Mouse (Mus musculus): ENCODE data around the gene H2-M10.1.
"Not testable (repeated sequence)": the region's sequence is repeated elsewhere in the genome, so short reads cannot be mapped to it uniquely, and the experiment has no call there.

The H2-M10.1 gene

DNA sequence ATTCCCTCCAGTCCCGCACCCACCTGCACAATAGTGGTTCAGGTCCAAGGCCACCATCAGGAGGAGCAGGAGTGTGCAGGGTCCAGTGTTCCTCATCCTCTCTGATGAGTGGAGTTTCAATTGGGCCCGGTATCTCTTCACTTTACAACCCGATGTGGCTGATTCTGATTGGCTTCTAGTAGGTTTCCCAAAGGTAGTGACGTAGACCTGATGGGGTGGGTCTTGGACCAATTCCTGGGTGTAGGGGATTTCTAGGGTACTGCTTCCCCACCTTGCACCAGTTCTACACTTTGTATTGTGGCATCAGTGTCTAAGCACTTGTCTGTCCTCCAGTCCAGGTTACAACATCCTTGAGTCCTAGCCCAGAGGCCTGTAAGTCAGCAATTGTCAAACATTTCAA is at the start of gene H2-M10.1:
Gene H2-M10.1, minus strand, starts transcription at position 101 of the 400 bp plus-strand sequence.
- no peak for DNase-seq

DNA sequence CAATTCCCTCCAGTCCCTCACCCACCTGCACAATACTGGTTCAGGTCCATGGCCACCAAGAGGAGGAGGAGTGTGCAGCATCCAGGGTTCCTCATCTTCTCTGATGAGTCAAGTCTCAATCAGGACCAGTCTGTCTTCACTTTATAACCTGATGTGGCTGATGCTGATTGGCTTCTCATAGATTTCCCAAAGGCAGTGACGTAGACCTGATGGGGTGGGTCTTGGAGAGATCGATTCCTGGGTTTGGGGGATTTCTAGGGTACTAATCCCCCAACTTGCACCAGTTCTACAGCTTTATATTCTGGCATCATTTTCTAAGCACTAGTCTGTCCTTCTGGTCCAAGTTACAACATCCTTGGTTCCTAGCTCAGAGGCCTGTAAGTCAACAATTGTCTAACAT is 42.4 kb upstream of the H2-M10.1 start, which contains the start of gene H2-M10.3:
Gene H2-M10.3, minus strand, starts transcription at position 101 of the 400 bp plus-strand sequence.
- DNase-seq = not testable (repeated sequence)

DNA sequence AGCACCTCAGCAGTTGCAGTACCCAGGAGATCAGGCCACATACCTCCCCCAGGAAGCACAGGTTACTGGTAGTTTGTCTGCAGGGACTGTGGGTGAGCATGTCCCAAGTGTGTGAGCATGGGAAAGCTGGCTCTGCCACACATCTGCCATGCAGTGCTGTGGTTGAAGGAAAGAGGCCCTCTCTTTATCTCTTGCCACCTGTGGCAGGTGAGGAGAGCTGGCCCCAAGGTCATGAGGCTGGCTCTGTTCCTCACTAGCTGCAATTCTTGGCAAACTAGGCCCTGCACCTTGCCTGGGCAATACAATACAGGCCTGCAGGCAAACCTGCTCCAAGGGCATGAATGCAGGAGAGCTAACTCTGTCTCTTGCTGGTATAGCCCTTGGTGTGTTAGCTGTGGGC is 36.4 kb upstream of the H2-M10.1 start:
- DNase-seq = not testable (repeated sequence)

DNA sequence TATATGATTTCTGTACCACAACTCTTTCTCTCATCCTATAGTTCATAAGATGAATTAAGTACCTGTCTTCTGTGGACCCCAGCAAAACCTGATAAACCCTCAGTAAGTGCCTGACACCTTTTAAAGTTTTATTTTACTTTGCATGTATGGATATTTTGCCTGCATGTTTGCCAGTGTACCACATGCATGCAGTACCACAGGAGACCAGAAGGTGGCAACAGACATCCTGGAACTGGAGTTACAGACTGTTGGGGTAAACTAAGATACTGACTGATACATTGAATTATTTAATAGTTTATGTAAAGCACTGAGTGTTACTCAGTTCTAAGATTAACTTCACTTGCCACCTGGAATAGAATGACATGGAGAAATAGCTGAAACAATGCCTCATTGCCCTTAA is 31.6 kb upstream of the H2-M10.1 start:
- not testable (repeated sequence) for DNase-seq

DNA sequence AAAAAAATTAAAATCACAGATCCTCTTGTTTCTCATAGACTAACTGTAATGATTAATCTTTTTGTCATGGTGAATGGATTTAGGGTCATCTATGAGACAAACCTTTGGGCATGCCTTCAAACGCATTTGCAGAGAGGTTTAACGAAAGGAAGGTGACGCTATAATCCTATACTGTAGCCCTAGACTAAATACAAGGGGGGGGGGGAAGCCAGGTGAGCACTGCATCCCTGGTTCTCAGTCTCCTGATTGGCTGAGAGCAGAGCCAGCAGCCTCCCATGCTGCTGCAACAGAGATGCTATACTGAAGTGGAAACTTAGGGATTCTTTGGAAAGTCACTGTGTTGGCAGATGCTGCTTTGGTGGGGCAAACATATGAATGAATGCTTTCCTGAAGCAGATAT is 29.8 kb upstream of the H2-M10.1 start:
- DNase-seq = no peak

DNA sequence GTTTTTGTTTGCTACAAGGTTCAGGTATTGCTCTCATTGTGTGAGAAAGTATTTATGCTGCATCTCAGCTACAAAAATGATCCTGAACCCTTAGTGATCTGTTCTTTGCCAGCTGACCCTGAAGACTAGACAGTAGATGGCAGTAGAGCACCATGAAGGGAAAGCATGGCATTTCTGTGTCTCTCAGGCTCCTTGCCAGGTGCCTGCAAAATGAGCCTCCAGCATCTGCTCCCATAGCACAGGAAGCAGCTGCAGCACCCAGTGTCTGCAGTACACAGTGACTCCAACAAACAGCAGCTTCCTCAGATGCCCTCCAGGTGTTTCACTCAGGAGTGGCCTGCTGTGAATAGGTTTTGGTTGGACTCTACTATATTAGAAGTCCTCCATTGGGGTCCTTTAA is 29.4 kb upstream of the H2-M10.1 start:
- peak; percentile 40 for DNase-seq

DNA sequence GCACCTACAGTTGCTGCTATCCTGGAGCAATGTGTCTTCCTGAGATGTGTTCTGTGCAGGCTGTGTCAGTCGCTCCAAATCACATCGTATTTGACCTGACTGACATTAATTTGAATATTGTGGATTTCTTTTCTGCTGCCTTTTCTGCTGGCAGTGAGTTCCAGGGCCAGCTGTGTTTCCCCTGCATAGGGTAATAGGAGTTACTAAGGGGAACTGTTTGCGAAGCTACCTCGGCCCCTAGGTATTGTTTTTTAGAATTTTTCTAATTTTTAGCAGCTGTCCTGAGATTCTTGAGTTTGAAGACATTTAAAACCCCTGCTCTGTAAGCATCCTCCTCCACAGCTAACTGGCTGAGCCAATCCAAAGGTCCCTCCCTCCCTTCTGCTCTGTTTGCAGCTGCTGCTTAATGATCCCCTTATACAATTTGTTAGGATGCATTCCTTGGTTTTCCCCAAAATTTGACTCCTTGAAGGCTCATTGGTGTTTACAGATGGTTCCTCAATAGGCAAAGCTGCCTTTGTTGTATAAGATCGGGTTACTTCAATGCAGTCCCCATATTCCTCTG is 10.2 kb downstream of the H2-M10.1 start:
- DNase-seq = no peak

DNA sequence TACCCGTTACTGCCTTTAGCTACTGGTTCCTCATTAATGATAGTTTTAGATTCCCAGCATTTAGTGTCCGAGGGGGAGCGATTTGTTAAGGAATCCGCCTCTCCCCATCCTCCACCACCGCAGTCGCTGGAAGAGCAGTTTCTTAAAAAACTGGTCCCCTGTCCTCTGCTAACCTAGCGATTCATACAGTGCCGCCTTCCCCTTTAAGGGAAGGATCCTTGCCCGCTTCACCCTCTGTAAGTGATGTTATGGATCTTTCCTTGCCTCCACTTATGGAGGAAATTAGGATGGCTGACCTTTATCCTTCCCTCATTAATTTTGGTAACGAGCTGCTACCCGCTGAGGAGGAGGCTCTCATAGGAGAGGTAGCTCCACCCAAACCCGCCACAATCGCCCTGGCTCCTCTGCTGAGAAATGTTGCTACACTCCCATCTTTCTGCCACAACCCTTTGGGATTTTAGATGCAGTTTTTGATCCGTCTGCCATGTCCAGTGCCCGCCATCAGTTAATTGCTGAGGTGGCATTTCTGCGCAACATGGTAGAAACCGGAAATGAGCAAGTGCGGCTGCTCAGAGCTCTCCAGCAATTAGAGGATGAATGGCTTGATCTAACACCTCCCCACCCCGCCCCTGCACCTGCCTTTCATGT is 10.8 kb downstream of the H2-M10.1 start:
- peak; percentile 41 for DNase-seq

DNA sequence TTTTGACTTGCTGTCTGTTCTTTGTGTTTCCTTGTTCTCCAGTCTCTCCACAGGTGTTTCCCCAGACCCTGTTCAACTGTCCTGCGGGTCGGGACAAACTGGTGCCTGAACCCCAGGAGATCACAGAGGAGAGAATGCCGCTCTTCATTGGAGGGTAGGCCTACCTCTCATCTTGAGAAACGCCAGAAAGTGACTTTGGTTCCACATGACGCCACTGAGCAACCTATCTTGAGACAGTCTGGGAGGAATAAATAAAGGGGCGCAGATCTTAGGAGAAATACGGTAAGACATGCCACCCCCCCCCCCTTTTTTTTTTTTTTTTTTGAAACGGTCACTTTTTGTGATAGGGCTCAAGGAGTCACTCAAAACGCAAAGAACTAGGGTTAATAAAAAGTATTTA is 11.4 kb downstream of the H2-M10.1 start:
- no peak for DNase-seq

DNA sequence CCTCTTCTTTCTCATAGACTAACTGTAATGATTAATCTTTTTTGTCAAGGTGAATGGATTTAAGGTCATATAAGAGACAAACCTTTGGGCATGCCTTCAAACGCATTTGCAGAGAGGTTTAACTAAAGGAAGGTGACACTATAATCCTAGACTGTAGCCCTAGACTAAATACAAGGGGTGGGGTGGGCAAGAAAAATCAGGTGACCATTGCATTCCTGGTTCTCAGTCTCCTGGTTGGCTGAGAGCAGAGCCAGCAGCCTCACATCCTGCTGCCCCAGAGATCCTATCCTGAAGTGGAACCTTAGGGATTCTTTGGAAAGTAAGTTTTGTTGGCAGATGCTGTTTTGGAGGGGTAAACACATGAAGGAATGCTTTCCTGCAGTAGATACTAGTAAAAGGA is 16.7 kb downstream of the H2-M10.1 start:
- no peak for DNase-seq

DNA sequence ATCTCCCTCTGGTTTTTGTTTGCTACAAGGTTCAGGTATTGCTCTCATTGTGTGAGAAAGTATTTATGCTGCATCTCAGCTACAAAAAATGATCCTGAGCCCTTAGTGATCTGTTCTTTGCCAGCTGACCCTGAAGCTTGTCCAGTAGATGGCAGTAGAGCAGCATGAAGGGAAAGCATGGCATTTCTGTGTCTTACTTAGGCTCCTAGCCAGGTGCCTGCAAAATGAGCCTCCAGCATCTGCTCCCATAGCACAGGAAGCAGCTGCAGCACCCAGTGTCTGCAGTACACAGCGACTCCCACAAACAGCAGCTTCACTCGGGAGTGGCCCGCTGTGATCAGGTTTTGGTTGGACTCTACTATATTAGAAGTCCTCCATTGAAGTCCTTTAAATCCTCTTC is 17.1 kb downstream of the H2-M10.1 start:
- DNase-seq = peak; percentile 52

DNA sequence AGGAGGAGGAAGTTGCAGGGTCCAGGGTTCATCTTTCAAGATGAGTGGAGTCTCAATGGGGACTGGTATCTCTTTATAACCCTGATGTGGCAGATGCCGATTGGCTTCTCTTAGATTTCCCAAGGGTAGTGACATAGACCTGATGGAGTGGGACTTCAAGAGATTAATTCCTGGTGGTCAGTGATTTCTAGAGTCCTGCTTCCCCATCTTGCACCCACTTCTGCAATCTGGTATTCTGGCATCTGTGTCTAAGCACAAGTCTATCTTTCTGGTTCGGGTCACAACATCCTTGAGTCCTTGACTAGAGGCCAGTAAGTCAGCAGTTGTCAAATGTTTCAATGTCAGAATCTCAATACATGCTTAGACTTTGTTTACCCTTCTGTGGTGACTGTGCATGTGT is 39.6 kb downstream of the H2-M10.1 start, which contains the start of gene H2-M10.2:
Gene H2-M10.2, minus strand, starts transcription at position 101 of the 400 bp plus-strand sequence.
- DNase-seq = no peak

DNA sequence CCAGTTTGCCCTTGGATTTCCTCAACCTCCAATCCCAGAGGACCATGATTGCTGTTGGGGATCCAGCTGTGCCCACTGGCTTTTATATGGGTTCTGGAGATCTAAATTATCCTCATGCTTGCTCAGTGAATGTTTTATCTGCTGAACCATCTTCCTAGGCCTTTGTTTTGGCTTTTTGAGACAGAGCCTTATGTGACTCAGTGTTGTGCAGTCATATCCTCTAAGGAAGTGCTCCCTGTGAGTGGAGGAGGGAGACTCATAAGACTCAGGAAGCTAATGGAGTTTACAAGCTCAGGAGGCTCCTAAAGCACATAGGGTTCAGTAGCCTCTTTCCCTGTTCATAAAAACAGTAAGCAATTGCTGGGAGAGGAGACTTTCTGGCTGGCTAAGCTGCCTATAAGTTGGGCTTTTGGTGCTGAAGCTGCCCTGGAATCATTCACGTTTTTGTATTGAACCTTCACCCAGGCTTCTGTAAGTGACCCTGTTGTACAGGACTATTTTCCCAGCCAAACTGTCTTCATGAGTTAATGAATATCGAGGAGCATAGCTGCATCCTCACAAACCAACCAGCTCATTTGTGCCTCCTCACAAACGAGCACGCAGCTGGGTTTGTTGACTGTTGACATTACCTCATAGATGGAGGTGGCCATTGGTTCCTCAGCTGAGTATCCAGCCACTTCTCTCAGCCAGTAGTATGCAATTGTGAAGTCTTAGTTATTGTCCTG is 44.3 kb downstream of the H2-M10.1 start:
- no peak for DNase-seq

DNA sequence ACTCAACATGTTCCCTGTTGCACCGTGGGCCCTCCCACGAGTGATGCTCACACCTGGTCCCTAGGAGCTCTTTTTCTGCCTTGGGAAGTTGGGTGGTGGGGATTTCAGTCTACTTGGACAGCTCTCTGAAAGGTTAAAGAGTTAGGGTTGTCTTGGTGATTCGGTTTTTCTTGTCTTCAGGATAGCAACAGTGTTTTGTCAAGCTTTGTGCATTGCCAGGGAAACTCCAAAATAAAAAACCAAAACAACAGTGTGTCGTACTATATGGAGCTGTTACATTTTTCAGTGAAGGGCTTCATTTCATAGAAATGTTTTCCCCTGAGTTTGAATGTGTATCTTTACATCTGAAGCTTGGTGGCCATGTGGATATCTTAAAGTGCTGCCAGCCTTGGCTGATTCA is 51.2 kb downstream of the H2-M10.1 start:
- no peak for DNase-seq

DNA sequence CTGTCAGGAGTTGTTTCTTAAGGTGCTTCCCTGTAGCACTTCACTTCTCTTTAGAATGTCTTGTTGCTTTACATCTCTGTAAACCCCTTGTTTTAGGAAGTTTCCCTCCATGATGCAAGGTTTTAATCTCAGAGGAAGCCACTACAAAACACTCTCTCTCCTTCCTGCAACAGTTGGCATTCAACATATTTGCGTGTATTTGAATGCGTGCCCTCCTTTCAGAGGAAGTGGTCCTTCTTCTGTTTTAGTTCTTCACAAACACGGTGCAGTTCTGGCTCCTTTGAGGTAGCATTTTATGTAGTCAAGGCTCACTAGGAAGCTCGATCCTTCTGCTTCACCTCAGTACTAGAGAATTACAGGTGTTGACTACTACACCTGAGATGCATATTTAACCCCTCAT is 52.2 kb downstream of the H2-M10.1 start:
- DNase-seq = no peak
